Mouse (Mus musculus) heart, embryonic 14.5 days (tissue): ENCODE measurements around the gene Ces4a. TPM values are rescaled to one million over a fixed set of nuclear protein-coding genes. Genes with fewer than 3 reads are reported as not detected.

ENCODE experiments used
- ATAC-seq: fragments of 200-750 bp; cut with Nextera tagmentation; 2 replicates; pipeline ENCODE4 v1.8.0; 2017; ENCODE audit warnings: low read depth, moderate TSS enrichment; ENCODE audit not compliant: insufficient number of reproducible peaks, insufficient read depth, low FRiP score
- H3K27ac ChIP-seq, 2 experiments: fragments of 200-500 bp in 1 of 2; fragments of 300-500 bp in 1 of 2; sonication (generic) in 1 of 2; replicated peaks in 1 of 2; 2 replicates each; pipeline ENCODE4 v1.5.1; 2012 to 2014; ENCODE audit warnings: low read depth in 2 of 2, low read length in 2 of 2, control low read depth in 1 of 2, mild to moderate bottlenecking in 1 of 2, mixed read lengths in 1 of 2; ENCODE audit not compliant: control insufficient read depth in 1 of 2, insufficient read depth in 1 of 2
- H3K27me3 ChIP-seq: fragments of 300-500 bp; sonication (generic); 2 replicates; pipeline ENCODE4 v1.6.1; 2014; ENCODE audit warnings: mild to moderate bottlenecking, low read length, control low read depth; ENCODE audit not compliant: control insufficient read depth, insufficient read depth
- H3K36me3 ChIP-seq: fragments of 300-500 bp; sonication (generic); 2 replicates; pipeline ENCODE4 v1.6.1; 2014; ENCODE audit warnings: mild to moderate bottlenecking, control low read depth, low read length, mixed read lengths; ENCODE audit not compliant: control insufficient read depth, insufficient read depth
- H3K4me1 ChIP-seq, 2 experiments: fragments of 200-500 bp in 1 of 2; fragments of 300-500 bp in 1 of 2; sonication (generic) in 1 of 2; 2 replicates each; pipeline ENCODE4 v1.6.1; 2012 to 2014; ENCODE audit warnings: low read length in 2 of 2, control low read depth in 1 of 2, mixed read lengths in 1 of 2; ENCODE audit not compliant: control insufficient read depth in 2 of 2, insufficient read depth in 2 of 2
- H3K4me2 ChIP-seq: fragments of 300-500 bp; sonication (generic); 2 replicates; pipeline ENCODE4 v1.6.1; 2014; ENCODE audit warnings: mild to moderate bottlenecking, low read length
- H3K4me3 ChIP-seq, 2 experiments: fragments of 200-500 bp in 1 of 2; fragments of 300-500 bp in 1 of 2; sonication (generic) in 1 of 2; 2 replicates each; pipeline ENCODE4 v1.5.1; 2012 to 2014; ENCODE audit warnings: low read length in 2 of 2, mild to moderate bottlenecking in 2 of 2, control low read depth in 1 of 2, low read depth in 1 of 2, moderate library complexity in 1 of 2; ENCODE audit not compliant: control insufficient read depth in 1 of 2, insufficient read depth in 1 of 2
- H3K9ac ChIP-seq: fragments of 300-500 bp; sonication (generic); 2 replicates; pipeline ENCODE4 v1.6.1; 2014; ENCODE audit warnings: mild to moderate bottlenecking, low read length
- H3K9me3 ChIP-seq: fragments of 300-500 bp; sonication (generic); 2 replicates; pipeline ENCODE4 v1.6.1; 2016; ENCODE audit warnings: low read length, control low read depth; ENCODE audit not compliant: control insufficient read depth
- WGBS: fragments of 180-500 bp; shearing (Covaris S2); extraction: QIAGEN DNeasy Blood & Tissue Kit; methylation state at CpG from one replicate; pipeline ENCODE4 v1.1.7; 2014; 5-methylcytosine and 5-hydroxymethylcytosine counted together
- polyA plus RNA-seq: library from polyadenylated mRNA; unstranded; fragments of >200 nt; fragmentation: Nextera tagmentation; extraction: Ambion mirVana; gene quantifications from 2 replicates; pipeline ENCODE4 v1.2.1, GENCODE M21; 2014

The Ces4a gene
- polyA plus RNA-seq, 1 experiment from 2014 or later = not detected

DNA sequence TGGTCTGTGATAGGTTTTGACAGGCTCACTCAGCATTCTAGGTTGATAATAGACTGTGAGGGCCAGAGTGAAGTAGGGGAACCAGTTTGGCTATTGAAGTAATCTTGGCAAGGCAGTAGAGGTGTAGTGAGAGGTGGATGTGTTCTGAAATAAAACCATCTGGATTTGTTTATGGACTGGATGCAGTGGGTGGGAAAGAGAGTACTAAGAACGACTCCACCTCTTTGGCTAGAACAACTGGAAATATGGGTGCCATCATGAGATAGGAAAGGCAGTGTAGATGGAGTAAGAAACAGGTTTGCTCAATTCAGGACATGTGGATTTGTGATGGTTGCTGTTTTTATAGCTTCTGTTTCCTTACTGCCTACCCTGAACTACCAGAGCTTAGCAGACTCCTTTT, 50.6 kb downstream of the Ces4a start:
- WGBS = 79% methylated on average over 1 of the region's 1 CpGs
- peaks cover 0 to 3% of the 10 kb centered on the region in 2 experiments; a peak in 1 of 4 replicates for H3K4me1 ChIP-seq
- H3K4me2 ChIP-seq = no peak overlapping the region
- H3K9me3 ChIP-seq = no peaks in the 10 kb centered on the region
- no peak for ATAC-seq
- no peak overlapping the region for H3K27ac ChIP-seq
- H3K27me3 ChIP-seq = no peaks in the 10 kb centered on the region
- peaks cover 55% of the 10 kb centered on the region for H3K36me3 ChIP-seq
- no peak overlapping the region for H3K9ac ChIP-seq
- H3K4me3 ChIP-seq = no peak overlapping the region

DNA sequence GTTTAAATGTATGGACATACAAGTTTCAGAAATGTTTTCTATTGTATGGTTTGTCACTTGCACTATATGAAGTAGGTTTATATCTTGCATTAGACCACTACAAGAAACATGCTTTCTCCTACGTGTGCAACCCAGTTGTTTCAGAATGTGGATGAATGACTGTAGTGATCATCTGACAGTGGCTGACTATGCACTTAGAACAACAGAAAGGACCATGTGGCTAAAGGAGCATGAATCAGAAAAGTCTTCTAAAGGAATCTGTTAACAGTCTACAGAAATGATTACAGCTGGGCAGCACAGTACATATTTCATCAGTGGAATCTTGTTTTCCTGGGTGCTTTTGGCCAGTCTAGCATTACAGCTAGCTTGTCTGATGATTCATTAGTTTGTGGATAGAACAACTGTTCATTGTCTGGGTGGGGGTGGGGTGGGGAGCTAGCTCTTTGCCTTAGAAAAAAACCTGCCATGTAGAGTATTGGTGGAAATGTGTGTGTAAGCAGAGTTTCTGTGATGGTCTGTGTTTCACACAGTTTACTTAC, 54.9 kb downstream of the Ces4a start:
- Histone ChIP-seq H3K9me3 (no peaks in the 10 kb centered on the region), H3K36me3 (peaks cover 37% of the 10 kb centered on the region), H3K4me2 (no peak overlapping the region), H3K27me3 (no peaks in the 10 kb centered on the region), H3K9ac (no peak overlapping the region), H3K4me1 (peaks cover 0 to 3% of the 10 kb centered on the region in 2 experiments; a peak in 1 of 4 replicates), H3K4me3 (no peak overlapping the region), H3K27ac (no peak overlapping the region)
- no peak for ATAC-seq
- WGBS = 49% methylated on average over 1 of the region's 1 CpGs

DNA sequence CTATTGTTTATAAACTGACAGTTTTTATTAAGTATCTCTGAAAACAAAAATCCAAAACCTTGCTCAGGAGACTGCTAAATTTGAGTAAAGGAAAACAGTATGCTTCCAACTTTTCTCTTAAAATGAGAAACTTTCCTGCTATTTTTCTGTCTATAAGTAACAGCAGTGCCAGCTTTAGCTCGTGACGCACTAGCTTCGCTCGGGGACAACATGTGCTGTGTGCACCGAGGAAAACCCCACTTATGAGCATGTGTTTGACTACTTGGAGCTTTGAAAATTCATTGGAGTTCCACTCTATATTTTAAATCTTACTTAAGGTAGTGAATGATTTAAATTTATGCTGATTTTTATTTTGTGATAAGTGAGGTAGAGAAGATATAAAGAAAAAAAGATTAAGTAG, 60.6 kb downstream of the Ces4a start:
- no peak overlapping the region for H3K9ac ChIP-seq
- H3K4me2 ChIP-seq = no peak overlapping the region
- H3K36me3 ChIP-seq = peaks cover 59% of the 10 kb centered on the region
- no peak overlapping the region for H3K4me3 ChIP-seq
- no peaks in the 10 kb centered on the region for H3K9me3 ChIP-seq
- 92% methylated on average over 5 of the region's 5 CpGs for WGBS
- no peaks in the 10 kb centered on the region for H3K4me1 ChIP-seq
- no peak overlapping the region for H3K27ac ChIP-seq
- no peak for ATAC-seq
- H3K27me3 ChIP-seq = no peaks in the 10 kb centered on the region

Other genes with a start within 250 kb of the Ces4a start
- gene Ces2e, start 205.5 kb upstream of the Ces4a start, polyA plus RNA-seq = 0.09 TPM in 2 replicates
- gene Ces2f, start 184.4 kb upstream of the Ces4a start, polyA plus RNA-seq = not detected in 2 replicates
- 2.3 and 3.4 TPM in 2 replicates for gene Ces2g, start 170.1 kb upstream of the Ces4a start, polyA plus RNA-seq
- gene Ces2h, start 130.9 kb upstream of the Ces4a start, polyA plus RNA-seq = not detected in 2 replicates
- gene Ces3a, start 83.2 kb upstream of the Ces4a start, polyA plus RNA-seq = not detected in 2 replicates
- gene Ces3b, start 48.0 kb upstream of the Ces4a start, polyA plus RNA-seq = 0.12 TPM in 2 replicates
- 52.3 and 52.9 TPM in 2 replicates for gene Cbfb, start 38.9 kb downstream of the Ces4a start, polyA plus RNA-seq
- gene D230025D16Rik, start 93.3 kb downstream of the Ces4a start, polyA plus RNA-seq = 21.2 and 21.8 TPM in 2 replicates
- gene B3gnt9, start 123.4 kb downstream of the Ces4a start, polyA plus RNA-seq = 11.5 and 15.0 TPM in 2 replicates
- 15.2 and 18.0 TPM in 2 replicates for gene Tradd, start 132.8 kb downstream of the Ces4a start, polyA plus RNA-seq
- gene Fbxl8, start 132.8 kb downstream of the Ces4a start, polyA plus RNA-seq = 2.9 and 4.0 TPM in 2 replicates
- 0.27 TPM in 1 of 2 replicates, not detected in the other for gene Hsf4, start 138.0 kb downstream of the Ces4a start, polyA plus RNA-seq
- gene Nol3, start 144.3 kb downstream of the Ces4a start, polyA plus RNA-seq = 2.9 and 3.4 TPM in 2 replicates
- 4.0 and 7.2 TPM in 2 replicates for gene 4931428F04Rik, start 158.1 kb downstream of the Ces4a start, polyA plus RNA-seq
- gene Exoc3l, start 164.3 kb downstream of the Ces4a start, polyA plus RNA-seq = 13.7 and 14.7 TPM in 2 replicates
- 50.3 and 51.3 TPM in 2 replicates for gene E2f4, start 165.9 kb downstream of the Ces4a start, polyA plus RNA-seq
- gene Elmo3, start 173.8 kb downstream of the Ces4a start, polyA plus RNA-seq = 3.4 TPM in 2 replicates
- gene Lrrc29, start 194.5 kb downstream of the Ces4a start, polyA plus RNA-seq = 1.2 and 1.4 TPM in 2 replicates
- 81.1 and 88.6 TPM in 2 replicates for gene Tmem208, start 194.6 kb downstream of the Ces4a start, polyA plus RNA-seq
- gene Fhod1, start 216.2 kb downstream of the Ces4a start, polyA plus RNA-seq = 2.2 and 2.3 TPM in 2 replicates
- gene Slc9a5, start 217.0 kb downstream of the Ces4a start, polyA plus RNA-seq = 0.90 and 1.3 TPM in 2 replicates
- 0.11 and 0.23 TPM in 2 replicates for gene Plekhg4, start 241.5 kb downstream of the Ces4a start, polyA plus RNA-seq